Mouse (Mus musculus) embryonic fibroblast, embryonic 13.5 days (primary cell): ENCODE results near the gene Eef2k. TPM values are rescaled to one million over a fixed set of nuclear protein-coding genes. Genes with fewer than 3 reads are reported as not detected.
"Not testable (repeated sequence)": the region's sequence is repeated elsewhere in the genome, so short reads cannot be mapped to it uniquely, and the experiment has no call there.

Experiments used
- H3K27ac ChIP-seq: 2 replicates; pipeline ENCODE4 v1.5.1; 2012; ENCODE audit warnings: low read length, control low read depth, inconsistent platforms; ENCODE audit not compliant: insufficient read depth
- H3K4me1 ChIP-seq: 2 replicates; pipeline ENCODE4 v1.6.1; 2011; ENCODE audit warnings: low read length; ENCODE audit not compliant: control insufficient read depth, insufficient read depth
- H3K4me3 ChIP-seq: 2 replicates; pipeline ENCODE4 v1.5.1; 2011; ENCODE audit warnings: mild to moderate bottlenecking, control low read depth, low read length; ENCODE audit not compliant: insufficient read depth
- CTCF ChIP-seq: IDR thresholded peaks from 2 replicates; pipeline ENCODE4 v1.5.1; 2011; ENCODE audit warnings: mild to moderate bottlenecking, control low read depth, low read length, moderate library complexity, borderline replicate concordance; ENCODE audit not compliant: insufficient read depth
- POLR2A ChIP-seq: IDR thresholded peaks from 2 replicates; pipeline ENCODE4 v1.6.1; 2011; ENCODE audit warnings: low read depth, mild to moderate bottlenecking, control low read depth, low read length, moderate library complexity
- polyA plus RNA-seq: library from polyadenylated mRNA; stranded (reverse); fragments of >200 nt; gene quantifications from 2 replicates; pipeline ENCODE4 v1.2.4, GENCODE M21; 2011; ENCODE audit warnings: low read depth; ENCODE audit not compliant: missing spikeins, insufficient read length

Gene Eef2k
- polyA plus RNA-seq, 1 experiment = 47.7 TPM

DNA sequence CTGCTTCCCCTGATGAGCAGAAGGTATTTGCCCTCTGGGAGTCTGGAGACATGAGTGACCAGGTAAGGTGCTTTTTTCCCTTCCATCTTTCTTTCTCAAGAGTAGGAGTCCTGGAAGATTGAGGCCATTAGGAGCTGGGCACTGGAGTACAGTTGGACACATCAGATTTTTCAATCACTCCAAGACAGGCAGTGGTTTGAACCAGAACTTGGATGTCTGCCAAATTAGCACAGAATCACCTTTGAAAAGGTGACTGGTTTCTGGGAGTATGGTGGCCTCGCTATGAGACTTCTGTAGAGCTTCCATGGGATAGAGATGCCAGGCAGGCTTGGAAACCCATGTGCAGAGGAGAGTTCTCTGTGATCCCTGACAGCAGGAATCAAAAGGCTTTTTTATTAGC lies 99.9 kb downstream of the Eef2k start:
- no peak overlapping the region for H3K27ac ChIP-seq
- TF ChIP-seq POLR2A (no peak), CTCF (no peak)
- H3K4me3 ChIP-seq = no peak overlapping the region
- no peaks in the 10 kb centered on the region for H3K4me1 ChIP-seq

DNA sequence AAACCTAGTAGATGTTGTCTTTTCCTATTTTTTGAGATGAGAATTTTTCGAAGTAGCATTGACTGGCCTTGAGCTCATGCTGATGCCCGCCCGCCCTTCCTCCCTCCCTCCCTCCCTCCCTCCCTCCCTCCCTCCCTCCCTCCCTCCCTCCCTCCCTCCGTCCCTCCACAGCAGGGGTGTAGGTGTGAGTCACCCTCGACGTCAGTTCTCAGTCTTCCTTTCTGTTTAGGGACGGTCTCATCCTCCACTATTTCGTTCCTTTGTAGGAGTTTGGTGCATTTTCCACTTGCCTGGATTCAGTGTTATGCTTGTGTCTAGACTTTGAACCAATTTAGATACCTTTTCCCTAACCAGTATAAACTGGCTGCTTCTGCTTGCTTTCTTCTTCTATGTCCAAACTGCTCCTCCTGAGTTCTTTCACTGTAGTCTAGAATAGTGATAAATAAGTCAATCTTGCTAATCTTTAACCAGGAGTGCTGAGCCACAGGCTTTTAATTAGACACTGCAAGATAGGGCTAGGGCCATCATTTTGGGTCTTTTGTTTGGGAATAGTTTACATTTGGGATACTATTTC lies 101.4 kb downstream of the Eef2k start:
- TF ChIP-seq CTCF (no peak), POLR2A (no peak)
- Histone ChIP-seq H3K4me1 (no peaks in the 10 kb centered on the region), H3K4me3 (no peak overlapping the region), H3K27ac (no peak overlapping the region)

DNA sequence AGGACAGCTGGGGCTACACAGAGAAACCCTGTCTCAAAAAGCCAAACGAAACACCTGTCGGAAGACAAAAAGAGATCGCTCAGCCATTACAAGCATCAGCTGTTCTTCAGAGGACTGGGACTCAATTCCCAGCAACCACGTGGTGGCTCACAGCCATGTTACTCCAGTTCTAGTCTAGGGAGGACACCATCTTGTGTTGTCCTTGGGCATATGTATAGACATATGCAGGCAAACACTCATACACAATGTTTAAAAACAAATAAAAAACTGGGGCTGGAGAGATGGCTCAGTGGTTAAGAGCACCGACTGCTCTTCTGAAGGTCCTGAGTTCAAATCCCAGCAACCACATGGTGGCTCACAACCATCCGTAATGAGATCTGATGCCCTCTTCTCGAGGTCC lies 111.0 kb downstream of the Eef2k start:
- H3K27ac ChIP-seq, H3K4me1 ChIP-seq, H3K4me3 ChIP-seq: not testable (repeated sequence)

Other genes starting within 250 kb of the Eef2k start
- gene Uqcrc2, start 207.7 kb upstream of the Eef2k start, polyA plus RNA-seq = 176 and 203 TPM in 2 replicates
- not detected in 2 replicates for gene Pdzd9, start 172.5 kb upstream of the Eef2k start, polyA plus RNA-seq
- 37.5 and 38.6 TPM in 2 replicates for gene Mosmo, start 165.2 kb upstream of the Eef2k start, polyA plus RNA-seq
- 0.13 TPM in 1 of 2 replicates, not detected in the other for gene Vwa3a, start 103.5 kb upstream of the Eef2k start, polyA plus RNA-seq
- gene Gm5737, start 30.5 kb upstream of the Eef2k start, polyA plus RNA-seq = not detected in 2 replicates
- 22.0 and 24.0 TPM in 2 replicates for gene Polr3e, start 74.9 kb downstream of the Eef2k start, polyA plus RNA-seq
- gene Cdr2, start 139.5 kb downstream of the Eef2k start, polyA plus RNA-seq = 44.6 and 51.9 TPM in 2 replicates
- not detected in 2 replicates for gene Mfsd13b, start 139.7 kb downstream of the Eef2k start, polyA plus RNA-seq
- 126 and 171 TPM in 2 replicates for gene Mettl9, start 191.6 kb downstream of the Eef2k start, polyA plus RNA-seq
- gene Igsf6, start 231.7 kb downstream of the Eef2k start, polyA plus RNA-seq = 0.23 TPM in 1 of 2 replicates, not detected in the other
- 0.12 and 0.32 TPM in 2 replicates for gene Otoa, start 238.8 kb downstream of the Eef2k start, polyA plus RNA-seq